Mouse (Mus musculus) liver, embryonic 16.5 days (tissue): ENCODE data around the gene Gm17019. TPM values are rescaled to one million over a fixed set of nuclear protein-coding genes. Genes with fewer than 3 reads are reported as not detected.
"Not testable (repeated sequence)": the region's sequence is repeated elsewhere in the genome, so short reads cannot be mapped to it uniquely, and the experiment has no call there.

Experiments used
- ATAC-seq: fragments of 200-750 bp; cut with Nextera tagmentation; 2 replicates; pipeline ENCODE4 v1.8.0; 2017; ENCODE audit warnings: low read depth, mild to moderate bottlenecking, moderate number of reproducible peaks, moderate library complexity
- H3K27ac ChIP-seq: fragments of 300-500 bp; sonication (generic); 2 replicates; pipeline ENCODE4 v1.5.1; 2014; ENCODE audit warnings: mild to moderate bottlenecking, low read length
- H3K27me3 ChIP-seq: fragments of 300-500 bp; sonication (generic); 2 replicates; pipeline ENCODE4 v1.6.1; 2014; ENCODE audit warnings: low read depth, low read length, mixed read lengths; ENCODE audit not compliant: control insufficient read depth, insufficient read depth
- H3K36me3 ChIP-seq: fragments of 300-500 bp; sonication (generic); 2 replicates; pipeline ENCODE4 v1.6.1; 2014; ENCODE audit warnings: mild to moderate bottlenecking; ENCODE audit not compliant: control insufficient read depth, insufficient read depth
- H3K4me1 ChIP-seq: fragments of 300-500 bp; sonication (generic); 2 replicates; pipeline ENCODE4 v1.6.1; 2014; ENCODE audit warnings: low read depth, low read length, mixed read lengths; ENCODE audit not compliant: control insufficient read depth
- H3K4me2 ChIP-seq: fragments of 300-500 bp; sonication (generic); 2 replicates; pipeline ENCODE4 v1.6.1; 2014; ENCODE audit warnings: low read depth, low read length, mixed read lengths
- H3K4me3 ChIP-seq: fragments of 300-500 bp; sonication (generic); 2 replicates; pipeline ENCODE4 v1.5.1; 2014; ENCODE audit warnings: low read depth, mild to moderate bottlenecking, low read length
- H3K9ac ChIP-seq: fragments of 300-500 bp; sonication (generic); 2 replicates; pipeline ENCODE4 v1.6.1; 2014; ENCODE audit warnings: low read depth, low read length
- H3K9me3 ChIP-seq: fragments of 300-500 bp; sonication (generic); replicated peaks from 2 replicates; pipeline ENCODE4 v1.6.1; 2016; ENCODE audit warnings: low read length; ENCODE audit not compliant: control insufficient read depth
- WGBS: fragments of 180-500 bp; shearing (Covaris S2); extraction: QIAGEN DNeasy Blood & Tissue Kit; methylation state at CpG from one replicate; pipeline ENCODE4 v1.1.7; 2014; ENCODE audit not compliant: insufficient replicate concordance; 5-methylcytosine and 5-hydroxymethylcytosine counted together
- polyA plus RNA-seq: library from polyadenylated mRNA; unstranded; fragments of >200 nt; fragmentation: Nextera tagmentation; extraction: Ambion mirVana; gene quantifications from 2 replicates; pipeline ENCODE4 v1.2.1, GENCODE M21; 2015

Gene Gm17019
- polyA plus RNA-seq: not detected in 2 replicates

GRCm38 (mm10) chr5:15032898-15033297 lies at the start of gene Gm17019:
Gm17019 (minus strand) TSS chr5:15032998.
- ATAC-seq: not testable (repeated sequence)
- WGBS: 20% methylated on average over 1 of the region's 1 CpGs

GRCm38 (mm10) chr5:15062385-15062715 lies 29.6 kb upstream of the Gm17019 start:
- H3K9me3 ChIP-seq, H3K4me2 ChIP-seq, H3K36me3 ChIP-seq, H3K27ac ChIP-seq, H3K4me1 ChIP-seq, H3K4me3 ChIP-seq, ATAC-seq, H3K27me3 ChIP-seq, H3K9ac ChIP-seq: not testable (repeated sequence)
- 70% methylated on average over 1 of the region's 1 CpGs for WGBS

More at GRCm38 (mm10) chr5:15032898-15033297, at the start of gene Gm17019:
- H3K27ac ChIP-seq, H3K4me1 ChIP-seq, H3K4me3 ChIP-seq, H3K36me3 ChIP-seq, H3K9me3 ChIP-seq, H3K9ac ChIP-seq, H3K27me3 ChIP-seq, H3K4me2 ChIP-seq: not testable (repeated sequence)

- H3K9ac ChIP-seq, H3K36me3 ChIP-seq, H3K4me3 ChIP-seq, H3K27ac ChIP-seq, H3K27me3 ChIP-seq, H3K4me1 ChIP-seq, H3K9me3 ChIP-seq, H3K4me2 ChIP-seq: not testable (repeated sequence)
- WGBS: 59% methylated on average over 4 of the region's 4 CpGs
- peak; percentile 39; the same call in 1 of the 2 replicates for ATAC-seq
Observed at GRCm38 (mm10) chr5:15061638-15062384, 29.0 kb upstream of the Gm17019 start.

- ATAC-seq, H3K27me3 ChIP-seq, H3K4me1 ChIP-seq, H3K4me2 ChIP-seq, H3K36me3 ChIP-seq, H3K9me3 ChIP-seq, H3K27ac ChIP-seq, H3K9ac ChIP-seq, H3K4me3 ChIP-seq: not testable (repeated sequence)
- 57% methylated on average over 10 of the region's 10 CpGs for WGBS
Observed at GRCm38 (mm10) chr5:15054151-15055025, 21.6 kb upstream of the Gm17019 start.

- H3K9me3 ChIP-seq, H3K36me3 ChIP-seq, H3K4me2 ChIP-seq, H3K27me3 ChIP-seq, H3K4me1 ChIP-seq, ATAC-seq, H3K4me3 ChIP-seq, H3K9ac ChIP-seq, H3K27ac ChIP-seq: not testable (repeated sequence)
- 67% methylated on average over 7 of the region's 8 CpGs for WGBS
Observed at GRCm38 (mm10) chr5:15053606-15053962, 20.8 kb upstream of the Gm17019 start.

- 52% methylated on average over 4 of the region's 4 CpGs for WGBS
- not testable (repeated sequence) for H3K4me1 ChIP-seq, H3K27ac ChIP-seq, H3K9ac ChIP-seq, ATAC-seq, H3K36me3 ChIP-seq, H3K27me3 ChIP-seq, H3K4me3 ChIP-seq, H3K9me3 ChIP-seq, H3K4me2 ChIP-seq
Observed at GRCm38 (mm10) chr5:15052945-15053605, 20.3 kb upstream of the Gm17019 start.

GRCm38 (mm10) chr5:15050807-15051206 lies 18.0 kb upstream of the Gm17019 start:
- not testable (repeated sequence) for H3K9ac ChIP-seq, H3K36me3 ChIP-seq, ATAC-seq, H3K4me1 ChIP-seq, H3K27me3 ChIP-seq, H3K27ac ChIP-seq, H3K4me3 ChIP-seq, H3K9me3 ChIP-seq, H3K4me2 ChIP-seq
- 56% methylated on average over 2 of the region's 2 CpGs for WGBS

GRCm38 (mm10) chr5:15044830-15045767 lies 12.3 kb upstream of the Gm17019 start:
- WGBS: 63% methylated on average over 7 of the region's 9 CpGs
- not testable (repeated sequence) for H3K4me1 ChIP-seq, ATAC-seq, H3K4me3 ChIP-seq, H3K36me3 ChIP-seq, H3K9ac ChIP-seq, H3K9me3 ChIP-seq, H3K4me2 ChIP-seq, H3K27me3 ChIP-seq, H3K27ac ChIP-seq
